Mouse (Mus musculus) forebrain, embryonic 14.5 days (tissue): ENCODE measurements around the gene Kdm4b. TPM values are rescaled to one million over a fixed set of nuclear protein-coding genes. Genes with fewer than 3 reads are reported as not detected.
A peak's percentile ranks its signal among the peaks of the same experiment; 100 is the strongest.

ENCODE experiments used
- ATAC-seq: fragments of 200-750 bp; cut with Nextera tagmentation; 2 replicates; pipeline ENCODE4 v1.8.0; 2017; ENCODE audit warnings: mild to moderate bottlenecking, moderate library complexity
- DNase-seq: peaks from one replicate; pipeline ENCODE4 v3.0.0-alpha.2; 2015; ENCODE audit warnings: low spot score
- H3K27ac ChIP-seq: fragments of 300-500 bp; sonication (generic); 2 replicates; pipeline ENCODE4 v1.5.1; 2014; ENCODE audit warnings: low read depth, mild to moderate bottlenecking, control low read depth, low read length, moderate library complexity
- H3K27me3 ChIP-seq: fragments of 300-500 bp; sonication (generic); replicated peaks from 2 replicates; pipeline ENCODE4 v1.6.1; 2014; ENCODE audit warnings: low read length, control low read depth, mixed read lengths; ENCODE audit not compliant: control insufficient read depth, insufficient read depth
- H3K36me3 ChIP-seq: fragments of 300-500 bp; sonication (generic); 2 replicates; pipeline ENCODE4 v1.6.1; 2014; ENCODE audit warnings: low read length, control low read depth; ENCODE audit not compliant: control insufficient read depth, insufficient read depth
- H3K4me1 ChIP-seq: fragments of 300-500 bp; sonication (generic); 2 replicates; pipeline ENCODE4 v1.6.1; 2014; ENCODE audit warnings: antibody characterized with exemption, low read length, control low read depth; ENCODE audit not compliant: control insufficient read depth, insufficient read depth
- H3K4me2 ChIP-seq: fragments of 300-500 bp; sonication (generic); 2 replicates; pipeline ENCODE4 v1.6.1; 2014; ENCODE audit warnings: mild to moderate bottlenecking, control low read depth, low read length
- H3K4me3 ChIP-seq: fragments of 300-500 bp; sonication (generic); 2 replicates; pipeline ENCODE4 v1.5.1; 2014; ENCODE audit warnings: low read depth, low read length, control low read depth
- H3K9ac ChIP-seq: fragments of 300-500 bp; sonication (generic); 2 replicates; pipeline ENCODE4 v1.6.1; 2014; ENCODE audit warnings: mild to moderate bottlenecking, low read length, control low read depth, moderate library complexity
- H3K9me3 ChIP-seq: fragments of 300-500 bp; sonication (generic); replicated peaks from 2 replicates; pipeline ENCODE4 v1.6.1; 2016; ENCODE audit warnings: low read length, control low read depth, mixed read lengths; ENCODE audit not compliant: control insufficient read depth
- WGBS: fragments of 180-500 bp; shearing (Covaris S2); extraction: QIAGEN DNeasy Blood & Tissue Kit; methylation state at CpG from one replicate; pipeline ENCODE4 v1.1.7; 2014; 5-methylcytosine and 5-hydroxymethylcytosine counted together
- polyA plus RNA-seq: library from polyadenylated mRNA; unstranded; fragments of >200 nt; fragmentation: Nextera tagmentation; extraction: Ambion mirVana; gene quantifications from 2 replicates; pipeline ENCODE4 v1.2.1, GENCODE M21; 2014

Gene Kdm4b
- polyA plus RNA-seq, 1 experiment from 2014 or later = 41.7 TPM

DNA sequence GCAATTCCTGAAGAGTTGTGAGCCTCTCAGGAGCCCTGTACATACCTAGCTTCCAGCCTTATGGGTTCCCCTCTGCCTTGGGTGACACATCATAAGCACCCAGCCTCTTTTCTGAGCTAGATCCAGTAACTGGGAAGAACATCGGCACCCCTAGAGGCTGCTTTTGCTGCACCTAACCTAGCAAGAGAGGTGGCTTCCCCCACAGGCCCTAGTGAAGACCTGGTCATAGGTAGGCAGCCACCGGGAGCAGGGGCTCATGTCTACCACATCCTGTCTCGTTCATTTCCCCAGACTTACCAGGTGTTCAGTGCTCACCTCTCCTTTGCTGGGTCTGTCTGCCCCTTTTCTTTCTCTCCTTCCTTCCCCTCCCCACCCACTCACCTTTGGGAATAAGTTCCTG lies 4.5 kb downstream of the Kdm4b start:
- H3K4me3 ChIP-seq = no peak overlapping the region
- WGBS = 75% methylated on average over 3 of the region's 3 CpGs
- H3K27me3 ChIP-seq = no peaks in the 10 kb centered on the region
- H3K4me1 ChIP-seq = peaks cover 14% of the 10 kb centered on the region
- ATAC-seq (no peak), DNase-seq (no peak)
- H3K9ac ChIP-seq = no peak overlapping the region
- H3K27ac ChIP-seq = no peak overlapping the region
- no peaks in the 10 kb centered on the region for H3K9me3 ChIP-seq
- H3K4me2 ChIP-seq = no peak overlapping the region
- H3K36me3 ChIP-seq = no peaks in the 10 kb centered on the region

GRCm38 (mm10) chr17:56331256-56331655 lies 5.4 kb downstream of the Kdm4b start:
- H3K4me3 ChIP-seq = no peak overlapping the region
- ATAC-seq = no peak
- no peak overlapping the region for H3K27ac ChIP-seq
- no peak for DNase-seq
- H3K27me3 ChIP-seq = no peaks in the 10 kb centered on the region
- H3K36me3 ChIP-seq = no peaks in the 10 kb centered on the region
- no peak overlapping the region for H3K9ac ChIP-seq
- no peaks in the 10 kb centered on the region for H3K9me3 ChIP-seq
- H3K4me2 ChIP-seq = no peak overlapping the region
- H3K4me1 ChIP-seq = peaks cover 14% of the 10 kb centered on the region

GRCm38 (mm10) chr17:56332987-56333386 lies 7.1 kb downstream of the Kdm4b start:
- Histone ChIP-seq H3K27me3 (no peaks in the 10 kb centered on the region), H3K4me1 (peaks cover under 1% of the 10 kb centered on the region), H3K27ac (no peak overlapping the region), H3K36me3 (no peaks in the 10 kb centered on the region), H3K4me3 (no peak overlapping the region), H3K9ac (no peak overlapping the region), H3K4me2 (no peak overlapping the region), H3K9me3 (no peaks in the 10 kb centered on the region)
- peak; percentile 20 for DNase-seq
- 41% methylated on average over 8 of the region's 8 CpGs for WGBS
- 0 out of 2 replicates have a peak, but pooled peaks have one; percentile 16 for ATAC-seq

DNA sequence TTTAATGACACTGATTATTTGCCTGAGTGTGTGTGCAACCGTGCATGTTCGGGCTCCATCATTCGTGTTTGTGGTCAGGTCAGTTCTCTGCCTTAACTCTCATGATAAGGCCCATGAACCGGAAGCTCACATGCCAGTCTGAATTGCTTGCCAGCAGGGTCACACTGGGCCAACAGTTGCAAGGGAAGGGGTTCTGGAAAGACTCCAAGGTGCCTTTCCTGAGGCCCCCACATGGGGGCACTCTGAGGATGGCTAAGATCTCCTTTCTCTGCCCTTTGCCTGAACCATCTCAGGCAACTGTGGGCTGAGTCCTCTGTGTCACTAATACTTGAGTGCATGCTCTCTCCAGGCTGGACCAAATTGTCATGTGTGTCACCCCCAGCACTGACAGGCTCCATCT lies 11.3 kb downstream of the Kdm4b start:
- Histone ChIP-seq H3K4me2 (no peak overlapping the region), H3K27me3 (no peaks in the 10 kb centered on the region), H3K27ac (no peak overlapping the region), H3K4me3 (no peak overlapping the region), H3K9me3 (no peaks in the 10 kb centered on the region), H3K4me1 (no peaks in the 10 kb centered on the region), H3K36me3 (no peaks in the 10 kb centered on the region), H3K9ac (no peak overlapping the region)
- WGBS = 53% methylated on average over 4 of the region's 4 CpGs
- DNase-seq = peak; percentile 50
- ATAC-seq = no peak; the same call in 1 of the 2 replicates

- Histone ChIP-seq H3K9ac (no peak overlapping the region), H3K4me2 (no peak overlapping the region), H3K4me1 (no peaks in the 10 kb centered on the region), H3K36me3 (no peaks in the 10 kb centered on the region), H3K4me3 (no peak overlapping the region), H3K9me3 (no peaks in the 10 kb centered on the region), H3K27ac (no peak overlapping the region), H3K27me3 (no peaks in the 10 kb centered on the region)
- ATAC-seq (no peak), DNase-seq (no peak)
- WGBS = 93% methylated on average over 6 of the region's 6 CpGs
These were observed 11.9 kb downstream of the Kdm4b start for GRCm38 (mm10) chr17:56337791-56338190.

- WGBS = 56% methylated on average over 4 of the region's 4 CpGs
- H3K27me3 ChIP-seq = no peaks in the 10 kb centered on the region
- H3K9me3 ChIP-seq = no peaks in the 10 kb centered on the region
- H3K4me3 ChIP-seq = no peak overlapping the region
- no peaks in the 10 kb centered on the region for H3K36me3 ChIP-seq
- H3K4me1 ChIP-seq = no peaks in the 10 kb centered on the region
- H3K9ac ChIP-seq = no peak overlapping the region
- H3K27ac ChIP-seq = no peak overlapping the region
- DNase-seq = no peak
- ATAC-seq = no peak
- H3K4me2 ChIP-seq = no peak overlapping the region
These were observed 13.0 kb downstream of the Kdm4b start for GRCm38 (mm10) chr17:56338909-56339308.

- no peak overlapping the region for H3K4me3 ChIP-seq
- H3K9ac ChIP-seq = no peak overlapping the region
- H3K9me3 ChIP-seq = no peaks in the 10 kb centered on the region
- H3K27me3 ChIP-seq = no peaks in the 10 kb centered on the region
- ATAC-seq (no peak), DNase-seq (no peak)
- H3K4me2 ChIP-seq = no peak overlapping the region
- no peak overlapping the region for H3K27ac ChIP-seq
- peaks cover 2% of the 10 kb centered on the region; the same call in 1 of the 2 replicates for H3K36me3 ChIP-seq
- H3K4me1 ChIP-seq = no peaks in the 10 kb centered on the region
These were observed 14.9 kb downstream of the Kdm4b start for GRCm38 (mm10) chr17:56340717-56341116.

- no peaks in the 10 kb centered on the region for H3K27me3 ChIP-seq
- H3K4me1 ChIP-seq = no peaks in the 10 kb centered on the region
- peaks cover 4% of the 10 kb centered on the region; the same call in 1 of the 2 replicates for H3K36me3 ChIP-seq
- no peak overlapping the region for H3K4me2 ChIP-seq
- WGBS = 80% methylated on average over 3 of the region's 3 CpGs
- H3K9me3 ChIP-seq = no peaks in the 10 kb centered on the region
- no peak overlapping the region for H3K4me3 ChIP-seq
- no peak overlapping the region for H3K27ac ChIP-seq
- no peak overlapping the region for H3K9ac ChIP-seq
- no peak for DNase-seq
- ATAC-seq = no peak
These were observed 17.6 kb downstream of the Kdm4b start for GRCm38 (mm10) chr17:56343466-56343865.

DNA sequence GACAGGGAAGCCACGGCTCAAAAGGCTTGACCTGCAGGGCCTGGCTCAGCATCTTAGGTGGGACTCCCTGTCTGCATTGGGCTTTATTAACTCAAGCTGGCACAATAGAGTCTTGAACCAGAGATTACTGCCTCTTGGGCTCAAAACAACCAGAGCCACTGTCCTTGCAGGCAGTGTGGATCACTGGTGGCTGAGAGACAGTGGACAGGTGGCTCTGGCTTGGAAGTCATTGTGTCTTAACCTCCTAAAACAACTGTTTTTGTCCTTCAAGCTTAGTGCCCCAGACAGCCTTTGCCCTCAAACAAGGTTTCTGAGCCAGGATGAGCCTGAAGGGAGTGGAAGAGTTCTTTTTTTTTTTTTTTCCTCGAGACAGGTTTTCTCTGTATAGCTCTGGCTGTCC lies 19.5 kb downstream of the Kdm4b start:
- DNase-seq (no peak), ATAC-seq (no peak)
- H3K9me3 ChIP-seq = no peaks in the 10 kb centered on the region
- no peak overlapping the region for H3K27ac ChIP-seq
- H3K4me1 ChIP-seq = no peaks in the 10 kb centered on the region
- H3K27me3 ChIP-seq = no peaks in the 10 kb centered on the region
- H3K9ac ChIP-seq = no peak overlapping the region
- peaks cover 4% of the 10 kb centered on the region; the same call in 1 of the 2 replicates for H3K36me3 ChIP-seq
- H3K4me3 ChIP-seq = no peak overlapping the region
- 74% methylated on average over 2 of the region's 2 CpGs for WGBS
- no peak overlapping the region for H3K4me2 ChIP-seq
